Mouse (Mus musculus): ENCODE measurements around the gene Pla2g5. TPM values are rescaled to one million over a fixed set of nuclear protein-coding genes. Genes with fewer than 3 reads are reported as not detected.

The Pla2g5 gene
- polyA plus RNA-seq, 1 experiment from 2014 or later = 0.87 TPM

DNA sequence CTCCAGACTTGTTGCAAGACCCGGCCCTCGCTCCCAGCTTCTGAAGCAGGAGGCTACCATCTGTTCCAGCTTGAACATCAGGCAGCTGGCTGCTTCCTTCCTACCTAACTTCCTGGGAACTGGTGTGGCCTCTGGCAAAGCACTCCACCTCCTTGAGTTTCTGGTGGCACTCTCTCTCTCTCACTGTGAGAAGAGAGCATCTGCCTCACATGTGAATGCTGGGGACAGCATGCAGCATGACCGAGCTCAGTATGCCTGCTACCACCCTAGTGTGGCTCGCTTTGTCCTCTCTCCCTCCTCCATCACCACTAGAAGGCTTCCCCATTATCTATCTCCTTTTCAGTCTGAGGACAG lies 66.1 kb downstream of the Pla2g5 start:
- WGBS = 86% methylated on average over 4 of the region's 4 CpGs
- Histone ChIP-seq H3K4me2 (ENCODE audit: low read length) (no peak overlapping the region), H3K9ac (replicated peaks; ENCODE audit: low read length) (no peak overlapping the region), H3K36me3 (ENCODE audit: control insufficient read depth, insufficient read depth, low read length) (no peaks in the 10 kb centered on the region), H3K9me3 (ENCODE audit: control insufficient read depth, low read length) (no peaks in the 10 kb centered on the region), H3K4me1 (ENCODE audit: control insufficient read depth, insufficient read depth, low read length) (no peaks in the 10 kb centered on the region), H3K4me3 (replicated peaks; ENCODE audit: low read depth, low read length) (no peak overlapping the region), H3K27ac (replicated peaks; ENCODE audit: low read depth, low read length) (no peak overlapping the region), H3K27me3 (ENCODE audit: control insufficient read depth, insufficient read depth, low read length) (no peaks in the 10 kb centered on the region)
- ATAC-seq (ENCODE audit: low FRiP score, low TSS enrichment) (no peak), DNase-seq (no peak)

DNA sequence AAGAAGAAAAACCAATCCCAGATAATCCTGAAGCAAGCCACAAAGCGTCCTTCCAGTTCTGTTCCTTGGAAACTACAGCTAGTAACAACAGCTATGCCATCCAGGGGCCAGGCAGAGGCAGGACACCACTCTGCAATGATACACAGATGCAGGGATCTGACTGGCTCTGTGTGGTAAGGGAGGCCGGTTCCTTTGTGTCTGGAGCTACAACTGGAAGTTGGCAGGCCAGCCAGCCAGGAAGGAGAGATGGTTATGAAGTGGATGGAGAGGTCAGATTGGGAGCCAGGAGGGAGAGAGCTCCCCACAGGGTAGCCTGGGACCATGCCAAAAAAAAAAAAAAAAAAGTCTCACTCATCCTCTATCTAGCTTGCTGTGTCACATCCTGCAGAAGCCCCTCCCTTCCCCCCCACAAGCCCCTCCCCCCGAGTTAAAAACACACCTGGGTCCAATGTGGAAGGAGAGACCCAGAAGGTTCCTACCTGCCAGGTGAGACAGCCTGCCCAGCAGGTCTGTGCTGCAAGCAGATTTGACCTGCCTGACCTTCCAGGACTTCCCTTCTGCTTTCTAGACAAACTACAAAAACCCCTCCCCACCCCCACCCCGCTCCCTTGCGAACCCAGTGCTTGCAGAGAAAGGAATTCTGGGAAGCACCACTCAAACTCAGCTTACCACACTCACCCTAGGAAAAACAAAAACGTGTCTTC lies 66.6 kb downstream of the Pla2g5 start:
- H3K36me3 ChIP-seq (ENCODE audit: control insufficient read depth, insufficient read depth, low read length) = no peaks in the 10 kb centered on the region
- DNase-seq (no peak), ATAC-seq (ENCODE audit: low FRiP score, low TSS enrichment) (no peak)
- H3K9ac ChIP-seq (replicated peaks; ENCODE audit: low read length) = no peak overlapping the region
- no peaks in the 10 kb centered on the region for H3K4me1 ChIP-seq (ENCODE audit: control insufficient read depth, insufficient read depth, low read length)
- no peaks in the 10 kb centered on the region for H3K9me3 ChIP-seq (ENCODE audit: control insufficient read depth, low read length)
- no peak overlapping the region for H3K4me3 ChIP-seq (replicated peaks; ENCODE audit: low read depth, low read length)
- no peaks in the 10 kb centered on the region for H3K27me3 ChIP-seq (ENCODE audit: control insufficient read depth, insufficient read depth, low read length)
- 44% methylated on average over 6 of the region's 6 CpGs for WGBS
- no peak overlapping the region for H3K27ac ChIP-seq (replicated peaks; ENCODE audit: low read depth, low read length)
- H3K4me2 ChIP-seq (ENCODE audit: low read length) = no peak overlapping the region

- no peak overlapping the region for H3K9ac ChIP-seq (replicated peaks; ENCODE audit: low read length)
- DNase-seq = no peak
- WGBS = 88% methylated on average over 6 of the region's 6 CpGs
- H3K27me3 ChIP-seq (ENCODE audit: control insufficient read depth, insufficient read depth, low read length) = no peaks in the 10 kb centered on the region
- no peak for ATAC-seq (ENCODE audit: low FRiP score, low TSS enrichment)
- H3K36me3 ChIP-seq (ENCODE audit: control insufficient read depth, insufficient read depth, low read length) = no peaks in the 10 kb centered on the region
- H3K4me3 ChIP-seq (replicated peaks; ENCODE audit: low read depth, low read length) = no peak overlapping the region
- H3K4me2 ChIP-seq (ENCODE audit: low read length) = no peak overlapping the region
- H3K27ac ChIP-seq (replicated peaks; ENCODE audit: low read depth, low read length) = no peak overlapping the region
- no peaks in the 10 kb centered on the region for H3K9me3 ChIP-seq (ENCODE audit: control insufficient read depth, low read length)
- no peaks in the 10 kb centered on the region for H3K4me1 ChIP-seq (ENCODE audit: control insufficient read depth, insufficient read depth, low read length)
These were observed 68.9 kb downstream of the Pla2g5 start for GRCm38 (mm10) chr4:138794344-138794743.

DNA sequence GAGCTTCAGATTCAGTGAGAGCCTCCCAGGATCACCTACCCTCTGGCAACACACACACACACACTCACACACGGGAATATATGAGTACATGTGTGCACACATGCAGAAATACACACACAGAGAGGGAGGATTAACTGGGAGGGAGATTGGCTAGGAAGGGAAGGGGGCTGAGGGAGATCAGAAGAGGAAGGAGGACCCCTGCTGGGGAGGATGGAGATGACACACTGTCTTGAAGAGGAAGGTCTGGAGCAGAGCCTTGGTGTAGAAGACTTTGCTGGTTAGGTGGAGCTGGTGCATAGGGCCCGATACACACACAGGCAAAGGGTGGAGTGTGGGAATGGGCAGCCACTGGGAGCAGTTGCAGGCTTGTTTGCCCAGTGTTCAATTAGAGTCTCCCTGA lies 70.0 kb downstream of the Pla2g5 start:
- Histone ChIP-seq H3K9ac (replicated peaks; ENCODE audit: low read length) (no peak overlapping the region), H3K9me3 (ENCODE audit: control insufficient read depth, low read length) (no peaks in the 10 kb centered on the region), H3K4me3 (replicated peaks; ENCODE audit: low read depth, low read length) (no peak overlapping the region), H3K4me1 (ENCODE audit: control insufficient read depth, insufficient read depth, low read length) (no peaks in the 10 kb centered on the region), H3K36me3 (ENCODE audit: control insufficient read depth, insufficient read depth, low read length) (no peaks in the 10 kb centered on the region), H3K27me3 (ENCODE audit: control insufficient read depth, insufficient read depth, low read length) (no peaks in the 10 kb centered on the region), H3K27ac (replicated peaks; ENCODE audit: low read depth, low read length) (no peak overlapping the region), H3K4me2 (ENCODE audit: low read length) (no peak overlapping the region)
- 70% methylated on average over 2 of the region's 2 CpGs for WGBS
- DNase-seq (peak; percentile 61), ATAC-seq (ENCODE audit: low FRiP score, low TSS enrichment) (no peak)

- DNase-seq = no peak
- no peak for ATAC-seq (ENCODE audit: low FRiP score, low TSS enrichment)
These were observed 70.7 kb downstream of the Pla2g5 start for GRCm38 (mm10) chr4:138792599-138792998.

GRCm38 (mm10) chr4:138791452-138791851 lies 71.8 kb downstream of the Pla2g5 start:
- ATAC-seq (ENCODE audit: low FRiP score, low TSS enrichment) (no peak), DNase-seq (no peak)
- no peaks in the 10 kb centered on the region for H3K36me3 ChIP-seq (ENCODE audit: control insufficient read depth, insufficient read depth, low read length)
- no peak overlapping the region for H3K9ac ChIP-seq (replicated peaks; ENCODE audit: low read length)
- no peaks in the 10 kb centered on the region for H3K27me3 ChIP-seq (ENCODE audit: control insufficient read depth, insufficient read depth, low read length)
- no peak overlapping the region for H3K4me3 ChIP-seq (replicated peaks; ENCODE audit: low read depth, low read length)
- H3K9me3 ChIP-seq (ENCODE audit: control insufficient read depth, low read length) = no peaks in the 10 kb centered on the region
- H3K27ac ChIP-seq (replicated peaks; ENCODE audit: low read depth, low read length) = no peak overlapping the region
- WGBS = 74% methylated on average over 6 of the region's 6 CpGs
- no peak overlapping the region for H3K4me2 ChIP-seq (ENCODE audit: low read length)
- H3K4me1 ChIP-seq (ENCODE audit: control insufficient read depth, insufficient read depth, low read length) = no peaks in the 10 kb centered on the region

More at GRCm38 (mm10) chr4:138792599-138792998, 70.7 kb downstream of the Pla2g5 start:
- H3K27ac ChIP-seq (replicated peaks; ENCODE audit: low read depth, low read length) = no peak overlapping the region
- no peak overlapping the region for H3K9ac ChIP-seq (replicated peaks; ENCODE audit: low read length)
- no peaks in the 10 kb centered on the region for H3K36me3 ChIP-seq (ENCODE audit: control insufficient read depth, insufficient read depth, low read length)
- no peak overlapping the region for H3K4me3 ChIP-seq (replicated peaks; ENCODE audit: low read depth, low read length)
- no peaks in the 10 kb centered on the region for H3K9me3 ChIP-seq (ENCODE audit: control insufficient read depth, low read length)
- no peak overlapping the region for H3K4me2 ChIP-seq (ENCODE audit: low read length)
- WGBS = 73% methylated on average over 9 of the region's 9 CpGs
- no peaks in the 10 kb centered on the region for H3K4me1 ChIP-seq (ENCODE audit: control insufficient read depth, insufficient read depth, low read length)
- no peaks in the 10 kb centered on the region for H3K27me3 ChIP-seq (ENCODE audit: control insufficient read depth, insufficient read depth, low read length)

DNA sequence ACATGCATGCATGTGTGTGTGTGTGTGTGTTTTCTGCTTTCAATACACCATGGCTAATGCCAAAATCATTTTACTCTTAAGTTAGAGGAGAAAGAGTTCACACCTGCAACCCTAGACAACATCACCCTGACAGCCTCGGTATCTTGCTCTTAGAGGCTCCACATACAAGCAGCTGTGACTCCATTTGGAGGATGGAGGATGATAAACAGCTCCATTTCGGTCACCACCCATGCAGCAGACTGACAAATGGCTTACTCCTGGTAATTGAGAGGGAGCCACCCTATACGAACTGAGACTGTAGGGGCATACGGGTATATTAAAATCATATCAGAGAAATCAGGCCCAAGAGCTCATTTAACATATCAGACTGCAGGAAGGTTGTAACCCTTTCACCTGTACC lies 74.9 kb downstream of the Pla2g5 start:
- ATAC-seq (ENCODE audit: low FRiP score, low TSS enrichment) = no peak
- no peak for DNase-seq
- Histone ChIP-seq H3K4me1 (ENCODE audit: control insufficient read depth, insufficient read depth, low read length) (no peaks in the 10 kb centered on the region), H3K4me3 (replicated peaks; ENCODE audit: low read depth, low read length) (no peak overlapping the region), H3K36me3 (ENCODE audit: control insufficient read depth, insufficient read depth, low read length) (no peaks in the 10 kb centered on the region), H3K27me3 (ENCODE audit: control insufficient read depth, insufficient read depth, low read length) (no peaks in the 10 kb centered on the region), H3K9ac (replicated peaks; ENCODE audit: low read length) (no peak overlapping the region), H3K27ac (replicated peaks; ENCODE audit: low read depth, low read length) (no peak overlapping the region), H3K4me2 (ENCODE audit: low read length) (no peak overlapping the region), H3K9me3 (ENCODE audit: control insufficient read depth, low read length) (no peaks in the 10 kb centered on the region)
- 89% methylated on average over 4 of the region's 4 CpGs for WGBS

- DNase-seq (no peak), ATAC-seq (ENCODE audit: low FRiP score, low TSS enrichment) (no peak)
- no peaks in the 10 kb centered on the region for H3K27me3 ChIP-seq (ENCODE audit: control insufficient read depth, insufficient read depth, low read length)
- H3K4me1 ChIP-seq (ENCODE audit: control insufficient read depth, insufficient read depth, low read length) = no peaks in the 10 kb centered on the region
- H3K27ac ChIP-seq (replicated peaks; ENCODE audit: low read depth, low read length) = no peak overlapping the region
- H3K4me2 ChIP-seq (ENCODE audit: low read length) = no peak overlapping the region
- WGBS = 78% methylated on average over 4 of the region's 4 CpGs
- no peaks in the 10 kb centered on the region for H3K9me3 ChIP-seq (ENCODE audit: control insufficient read depth, low read length)
- H3K36me3 ChIP-seq (ENCODE audit: control insufficient read depth, insufficient read depth, low read length) = no peaks in the 10 kb centered on the region
- H3K9ac ChIP-seq (replicated peaks; ENCODE audit: low read length) = no peak overlapping the region
- no peak overlapping the region for H3K4me3 ChIP-seq (replicated peaks; ENCODE audit: low read depth, low read length)
These were observed 77.1 kb downstream of the Pla2g5 start for GRCm38 (mm10) chr4:138786141-138786540.

DNA sequence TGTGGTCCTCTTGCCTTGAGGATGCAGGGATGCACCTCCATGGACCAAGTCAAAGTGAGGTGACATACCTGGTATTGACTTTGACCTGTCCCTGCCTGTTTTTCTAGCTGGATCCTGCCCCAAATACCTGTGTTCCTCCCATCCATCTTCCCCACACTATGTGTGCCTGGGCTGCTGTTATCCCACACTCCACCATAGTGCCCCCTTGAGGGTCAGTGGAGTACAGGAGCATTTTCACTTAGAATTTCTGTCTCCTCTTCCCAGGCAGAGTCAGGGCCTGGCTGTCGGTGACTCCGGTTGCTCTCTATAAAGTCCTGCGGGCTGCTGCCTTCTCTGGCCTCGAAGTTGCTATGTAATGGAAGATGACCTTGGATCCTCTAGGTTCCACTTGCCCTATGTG lies 77.6 kb downstream of the Pla2g5 start:
- Histone ChIP-seq H3K36me3 (ENCODE audit: control insufficient read depth, insufficient read depth, low read length) (no peaks in the 10 kb centered on the region), H3K4me2 (ENCODE audit: low read length) (no peak overlapping the region), H3K27me3 (ENCODE audit: control insufficient read depth, insufficient read depth, low read length) (no peaks in the 10 kb centered on the region), H3K27ac (replicated peaks; ENCODE audit: low read depth, low read length) (no peak overlapping the region), H3K4me3 (replicated peaks; ENCODE audit: low read depth, low read length) (no peak overlapping the region), H3K9ac (replicated peaks; ENCODE audit: low read length) (no peak overlapping the region), H3K9me3 (ENCODE audit: control insufficient read depth, low read length) (no peaks in the 10 kb centered on the region), H3K4me1 (ENCODE audit: control insufficient read depth, insufficient read depth, low read length) (no peaks in the 10 kb centered on the region)
- no peak for ATAC-seq (ENCODE audit: low FRiP score, low TSS enrichment)
- 67% methylated on average over 4 of the region's 4 CpGs for WGBS
- no peak for DNase-seq
